Mouse (Mus musculus) mammary gland, adult 2 months (tissue): Measurements from ENCODE around the gene Clcc1. TPM values are rescaled to one million over a fixed set of nuclear protein-coding genes. Genes with fewer than 3 reads are reported as not detected.

ENCODE experiments used
- polyA plus RNA-seq: library from polyadenylated mRNA; depleted of rRNA; stranded (reverse); fragments of >200 nt; gene quantifications from 2 replicates; pipeline ENCODE4 v1.2.3, GENCODE M21; 2012; ENCODE audit warnings: low replicate concordance; rRNA removed

Gene Clcc1
- polyA plus RNA-seq = 22.4 and 32.1 TPM in 2 replicates

GRCm38 (mm10) chr3:108653710-108654379 lies at the start of gene Clcc1:
Gene Clcc1 (plus strand): TSS chr3:108653913.

GRCm38 (mm10) chr3:108722036-108722872 lies 68.5 kb downstream of the Clcc1 start, which contains the start of gene Gpsm2:
Gene Gpsm2 (minus strand): TSS chr3:108722309.

Other genes with a start within 250 kb of the Clcc1 start
- gene Celsr2, start 238.4 kb upstream of the Clcc1 start, polyA plus RNA-seq = 32.1 and 57.6 TPM in 2 replicates
- 36.3 and 38.8 TPM in 2 replicates for gene Sars, start 208.7 kb upstream of the Clcc1 start, polyA plus RNA-seq
- 0.20 and 0.23 TPM in 2 replicates for gene 1700013F07Rik, start 119.8 kb upstream of the Clcc1 start, polyA plus RNA-seq
- gene 5330417C22Rik, start 117.4 kb upstream of the Clcc1 start, polyA plus RNA-seq = 1.6 and 1.7 TPM in 2 replicates
- 3.1 and 5.6 TPM in 2 replicates for gene Tmem167b, start 91.4 kb upstream of the Clcc1 start, polyA plus RNA-seq
- 1.2 and 5.0 TPM in 2 replicates for gene Taf13, start 82.2 kb upstream of the Clcc1 start, polyA plus RNA-seq
- 3.8 and 6.9 TPM in 2 replicates for gene Wdr47, start 62.6 kb upstream of the Clcc1 start, polyA plus RNA-seq
- gene Gpsm2, start 68.4 kb downstream of the Clcc1 start, polyA plus RNA-seq = 2.8 and 4.0 TPM in 2 replicates
- 0.10 and 0.36 TPM in 2 replicates for gene Aknad1, start 85.7 kb downstream of the Clcc1 start, polyA plus RNA-seq
- 5.3 and 14.7 TPM in 2 replicates for gene Stxbp3, start 186.6 kb downstream of the Clcc1 start, polyA plus RNA-seq
- 0.65 and 2.3 TPM in 2 replicates for gene Fndc7, start 236.1 kb downstream of the Clcc1 start, polyA plus RNA-seq